Mouse (Mus musculus): Measurements from ENCODE around the gene Tbc1d10b.

GRCm38 (mm10) chr7:127209851-127210250 is 1.6 kb upstream of the Tbc1d10b start:
- no peak for TF ChIP-seq POLR2A (IDR thresholded peaks at IDR 0.05; ENCODE audit: insufficient read length, low read depth)
- no peak for TF ChIP-seq USF1 (IDR thresholded peaks at IDR 0.05; ENCODE audit: low read depth)
- no peak for TF ChIP-seq E2F4 (IDR thresholded peaks at IDR 0.05; ENCODE audit: insufficient read depth)
- TF ChIP-seq SRF (IDR thresholded peaks at IDR 0.05; ENCODE audit: control insufficient read depth, insufficient read length, low read depth) = no peak
- no peak for TF ChIP-seq TCF12 (IDR thresholded peaks at IDR 0.05; ENCODE audit: insufficient read depth, poor library complexity, severe bottlenecking)
- no peak for TF ChIP-seq MYOG (IDR thresholded peaks at IDR 0.05; ENCODE audit: control insufficient read depth in 1 of 3, insufficient read depth in 1 of 3, insufficient read length in 2 of 3, low read depth in 2 of 3)
- no peak for TF ChIP-seq MAX (IDR thresholded peaks at IDR 0.05; ENCODE audit: low read depth)

Data from myocyte (in vitro differentiated cells).